Mouse (Mus musculus) left cerebral cortex, adult 9 months (tissue): ENCODE measurements around the gene Olfr689.
"Not testable (repeated sequence)": the region's sequence is repeated elsewhere in the genome, so short reads cannot be mapped to it uniquely, and the experiment has no call there.

Experiments used
- DNase-seq, 2 experiments: peaks; one replicate each; pipeline ENCODE4 v3.0.0; 2022; ENCODE audit warnings: low spot score in 2 of 2

Olfr689 gene

DNA sequence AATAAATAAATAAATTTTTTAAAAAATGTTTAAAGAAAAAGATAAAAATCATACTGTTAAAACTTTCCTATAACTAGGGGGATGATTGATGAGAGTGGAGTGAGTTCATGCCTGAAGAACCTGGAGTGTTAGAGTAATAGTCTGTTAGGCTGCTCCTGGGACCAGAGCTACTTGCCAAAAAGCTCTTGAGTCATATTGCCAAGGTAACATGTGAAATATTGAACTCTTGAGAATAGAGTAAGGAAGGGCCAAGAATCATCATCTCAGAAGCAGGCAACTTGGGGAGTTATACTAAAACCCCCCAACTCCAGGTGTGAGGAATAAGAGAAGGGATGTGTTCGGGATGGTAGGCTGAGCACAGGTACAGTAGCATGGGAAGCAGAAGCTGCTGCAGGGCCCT is at the start of gene Olfr689:
TSS of gene Olfr689 (plus strand) at position 301 of the 400 bp plus-strand sequence.
- no peak for DNase-seq

DNA sequence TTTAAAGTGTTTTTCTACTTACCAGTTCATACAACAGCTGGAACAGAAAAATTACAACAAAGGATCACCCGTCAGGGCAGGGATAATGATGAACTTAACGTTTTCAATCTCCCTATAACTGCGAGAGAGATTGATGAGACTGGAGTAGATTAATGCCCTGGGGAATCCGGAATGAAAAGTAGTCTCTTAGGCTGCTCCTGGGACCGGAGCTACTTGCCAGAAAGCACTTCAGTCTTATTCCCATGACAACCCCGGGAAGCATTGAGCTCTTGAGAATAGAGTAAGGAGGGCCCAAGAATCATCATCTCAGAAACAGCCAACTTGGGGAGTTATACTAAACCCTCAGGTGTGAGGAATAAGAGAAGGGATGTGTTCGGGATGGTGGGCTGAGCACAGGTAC is 38.5 kb upstream of the Olfr689 start:
- no peak for DNase-seq

DNA sequence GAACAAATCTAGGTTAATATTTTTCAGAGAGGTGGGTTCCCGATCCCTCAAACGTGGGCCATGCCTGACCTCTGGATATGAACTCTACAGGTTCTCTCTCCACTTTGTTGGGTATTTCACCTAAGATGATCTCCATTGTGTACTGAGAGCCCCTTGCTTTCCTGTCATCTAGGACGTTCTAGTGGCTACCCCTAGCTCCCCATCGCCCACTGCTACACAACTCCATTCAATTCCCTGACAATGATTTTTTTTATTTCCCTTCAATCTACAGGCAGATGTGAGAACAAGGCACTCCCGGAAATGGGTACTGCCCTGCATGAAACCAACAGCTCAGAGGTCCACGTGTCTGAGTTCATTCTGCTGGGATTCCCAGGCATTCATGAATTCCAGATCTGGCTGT is 23.2 kb upstream of the Olfr689 start, which contains the start of gene Olfr688:
TSS of gene Olfr688 (plus strand) at position 301 of the 400 bp plus-strand sequence.
- DNase-seq: no peak

DNA sequence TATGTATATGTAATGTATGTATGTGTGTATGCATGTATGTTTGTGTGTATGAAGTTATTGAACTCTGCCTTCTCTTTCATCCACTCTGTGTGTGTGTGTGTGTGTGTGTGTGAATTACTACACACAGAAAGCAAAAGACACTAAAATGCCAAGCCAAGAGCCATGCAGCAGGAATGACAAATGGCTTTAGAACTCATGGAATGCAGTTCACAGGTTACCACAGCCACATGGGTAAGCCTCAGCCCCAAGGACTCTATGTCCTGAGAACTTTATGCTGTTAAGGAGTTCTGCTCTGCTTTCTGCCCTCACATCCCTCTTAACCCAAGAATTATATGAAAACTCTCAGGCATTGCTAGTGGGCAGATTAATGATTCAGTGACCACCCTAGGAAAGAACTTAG is 20.9 kb upstream of the Olfr689 start:
- DNase-seq: no peak

- DNase-seq: no peak
Observed at GRCm38 (mm10) chr7:105325302-105325701, 14.3 kb downstream of the Olfr689 start.

DNA sequence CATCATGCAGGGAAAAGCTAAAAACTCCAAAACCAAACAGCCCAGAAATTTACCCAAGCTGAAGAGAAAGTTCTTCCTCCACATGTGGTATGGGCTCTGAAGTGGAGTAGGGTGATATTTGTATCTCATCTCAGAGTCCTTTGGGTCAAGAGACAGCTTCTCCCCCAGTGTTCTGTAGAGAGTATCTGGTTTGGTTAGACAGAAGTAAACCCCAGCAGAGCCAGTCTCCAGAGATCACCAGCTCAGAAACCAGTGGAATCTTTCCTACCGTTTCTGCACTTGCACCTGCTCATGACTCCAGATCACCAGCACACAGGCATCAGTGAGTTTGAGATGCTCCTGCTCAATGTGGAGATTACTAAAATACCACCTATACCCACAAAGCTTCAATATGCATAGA is 23.0 kb downstream of the Olfr689 start, which contains the start of gene Olfr690:
TSS of gene Olfr690 (minus strand) at position 101 of the 400 bp plus-strand sequence.
- DNase-seq: no peak

DNA sequence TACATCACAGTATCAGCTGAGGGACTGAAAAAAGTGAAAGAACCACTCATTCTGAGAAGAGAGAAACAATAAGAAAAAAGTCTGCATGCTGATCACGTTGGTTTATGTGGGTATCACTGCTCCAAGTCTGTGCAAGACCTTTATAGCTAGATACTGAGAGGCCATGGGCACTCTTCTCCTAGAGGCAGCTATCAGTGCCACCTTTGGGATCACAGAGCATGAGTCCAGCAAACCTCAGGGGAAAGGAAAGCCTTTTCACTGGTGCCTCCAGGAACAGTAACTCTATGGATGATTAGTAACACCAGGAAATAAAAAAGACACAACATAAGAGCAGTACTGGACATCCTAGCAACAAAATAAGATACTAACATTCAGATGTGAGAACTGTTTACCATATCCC is 31.2 kb downstream of the Olfr689 start, which contains the start of gene Olfr691:
TSS of gene Olfr691 (minus strand) at position 101 of the 400 bp plus-strand sequence.
- no peak for DNase-seq

GRCm38 (mm10) chr7:105342752-105343151 is 31.8 kb downstream of the Olfr689 start:
- DNase-seq: no peak

GRCm38 (mm10) chr7:105356064-105356463 is 45.1 kb downstream of the Olfr689 start:
- DNase-seq: not testable (repeated sequence)

DNA sequence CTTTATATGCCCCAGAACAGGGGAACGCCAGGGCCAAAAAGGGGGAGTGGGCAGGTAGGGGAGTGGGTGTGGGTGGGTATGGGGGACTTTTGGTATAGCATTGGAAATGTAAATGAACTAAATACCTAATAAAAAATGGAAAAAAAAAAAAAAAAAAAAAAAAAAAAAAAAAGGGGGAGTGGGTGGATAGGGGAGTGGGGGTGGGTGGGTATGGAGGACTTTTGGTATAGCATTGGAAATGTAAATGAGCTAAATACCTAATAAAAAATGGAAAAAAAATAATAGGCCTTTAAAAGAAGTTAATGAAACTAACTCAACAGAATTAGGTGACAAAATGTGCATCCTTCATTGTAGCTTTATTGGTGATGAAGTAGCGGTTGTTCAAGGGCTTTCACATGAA is 45.5 kb downstream of the Olfr689 start:
- not testable (repeated sequence) for DNase-seq

DNA sequence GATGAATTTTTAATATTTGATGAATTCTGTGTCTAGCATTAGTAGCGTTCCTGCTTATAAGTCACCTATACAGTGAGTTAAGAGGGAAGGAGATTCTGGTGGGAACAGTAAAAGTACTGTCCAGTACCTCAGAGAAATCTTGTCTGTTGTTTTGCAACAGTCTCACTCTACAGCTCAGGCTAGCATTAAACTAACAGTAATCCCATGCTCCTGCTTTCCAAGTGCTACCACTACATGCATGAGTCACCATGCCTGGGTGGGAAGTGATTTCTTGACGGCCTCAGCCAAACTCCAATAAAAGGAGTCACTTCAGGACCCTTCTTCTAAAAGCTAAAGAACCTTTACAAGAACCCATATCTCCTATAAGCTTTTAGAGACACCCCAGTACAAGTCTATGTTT is 50.7 kb downstream of the Olfr689 start:
- DNase-seq: no peak

DNA sequence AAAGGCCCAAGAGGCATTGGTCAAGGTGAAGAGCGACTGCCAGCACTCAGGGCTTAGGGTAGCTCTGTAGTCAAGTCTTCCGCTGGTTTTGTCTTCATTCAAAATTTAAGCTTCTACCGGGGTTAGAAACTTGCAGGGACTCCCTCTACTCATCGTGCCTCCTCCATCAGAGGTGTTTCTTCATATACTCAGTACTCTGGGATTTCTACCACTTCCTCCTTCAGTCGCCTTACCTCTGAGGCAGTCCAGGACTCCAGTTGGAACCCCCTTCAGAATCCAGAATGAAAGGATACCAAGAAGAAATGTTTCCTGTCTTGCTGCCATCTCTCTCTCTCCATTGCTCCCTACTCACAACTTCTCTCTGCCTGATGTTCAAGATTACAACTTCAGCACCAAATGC is 56.3 kb downstream of the Olfr689 start:
- DNase-seq: no peak

DNA sequence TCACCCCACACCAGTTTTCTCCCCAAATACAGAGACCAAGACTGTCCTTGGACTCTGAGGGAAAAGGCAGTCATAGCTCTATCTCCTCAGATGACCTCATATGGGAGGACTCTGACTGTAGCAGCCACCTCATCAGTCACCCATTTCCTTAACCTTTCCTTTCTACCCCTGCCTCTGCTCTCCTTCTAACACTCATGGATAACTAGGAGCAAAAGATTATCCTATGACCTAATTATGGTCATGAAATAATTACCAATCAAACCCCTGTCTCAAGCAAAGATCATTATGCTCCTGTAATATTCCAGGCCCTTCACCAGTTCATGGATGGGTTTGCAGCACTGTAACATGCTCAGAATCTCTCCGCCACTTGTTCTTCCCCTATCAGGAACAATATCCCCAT is 57.0 kb downstream of the Olfr689 start, which contains the start of gene Olfr692:
TSS of gene Olfr692 (plus strand) at position 301 of the 400 bp plus-strand sequence.
- DNase-seq: no peak

DNA sequence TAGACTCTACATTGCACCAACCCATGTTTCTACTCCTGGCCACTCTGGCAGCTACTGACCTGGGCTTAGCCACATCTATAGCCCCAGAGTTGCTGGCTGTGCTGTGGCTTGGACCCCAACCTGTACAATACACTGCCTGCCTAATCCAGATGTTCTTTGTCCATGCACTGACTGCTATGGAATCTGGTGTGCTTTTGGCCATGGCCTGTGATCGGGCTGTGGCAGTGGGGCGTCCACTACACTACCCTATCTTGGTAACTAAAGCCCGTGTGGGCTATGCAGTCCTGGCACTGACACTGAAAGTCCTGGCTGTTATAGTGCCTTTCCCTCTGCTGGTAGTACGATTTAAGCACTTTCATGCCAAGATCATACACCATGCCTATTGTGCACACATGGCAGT is 57.6 kb downstream of the Olfr689 start:
- no peak for DNase-seq
